Mouse (Mus musculus): Measurements from ENCODE around the gene Sorcs1. TPM values are rescaled to one million over a fixed set of nuclear protein-coding genes. Genes with fewer than 3 reads are reported as not detected.

Sorcs1 gene
- polyA plus RNA-seq, 1 experiment from 2014 or later = 0.38 TPM

DNA sequence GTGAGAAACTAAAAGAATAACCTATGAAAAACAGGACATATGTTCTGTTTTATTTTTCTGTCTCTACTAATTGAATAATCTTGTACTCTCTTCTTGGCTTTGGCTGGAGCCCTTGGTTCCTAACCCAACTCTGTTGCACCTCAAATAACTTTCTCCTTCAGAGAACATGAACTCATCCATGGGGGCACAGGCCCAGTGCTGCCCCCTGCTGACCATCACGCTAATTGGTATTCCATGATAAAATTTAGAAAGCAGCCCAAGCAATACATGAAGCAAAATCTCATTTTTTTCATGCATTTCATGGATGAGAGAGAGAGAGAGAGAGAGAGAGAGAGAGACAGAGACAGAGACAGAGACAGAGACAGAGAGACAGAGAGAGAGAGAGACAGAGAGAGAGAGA is 255.5 kb downstream of the Sorcs1 start:
- 39% methylated on average over 1 of the region's 1 CpGs for WGBS (ENCODE audit: insufficient replicate concordance)
- H3K27ac ChIP-seq (ENCODE audit: low read length) = no peak overlapping the region
- no peaks in the 10 kb centered on the region for H3K27me3 ChIP-seq (ENCODE audit: control insufficient read depth, insufficient read depth, low read depth, low read length)
- H3K9ac ChIP-seq (ENCODE audit: low read depth, low read length) = no peak overlapping the region
- H3K9me3 ChIP-seq (replicated peaks; ENCODE audit: control insufficient read depth, low read length) = no peaks in the 10 kb centered on the region
- ATAC-seq (ENCODE audit: low read depth) = no peak
- no peaks in the 10 kb centered on the region for H3K4me1 ChIP-seq (ENCODE audit: control insufficient read depth, low read depth, low read length)
- H3K36me3 ChIP-seq (ENCODE audit: control insufficient read depth, insufficient read depth) = no peaks in the 10 kb centered on the region
- no peak overlapping the region for H3K4me2 ChIP-seq (ENCODE audit: low read depth, low read length)
- H3K4me3 ChIP-seq (ENCODE audit: low read depth, low read length) = no peak overlapping the region

DNA sequence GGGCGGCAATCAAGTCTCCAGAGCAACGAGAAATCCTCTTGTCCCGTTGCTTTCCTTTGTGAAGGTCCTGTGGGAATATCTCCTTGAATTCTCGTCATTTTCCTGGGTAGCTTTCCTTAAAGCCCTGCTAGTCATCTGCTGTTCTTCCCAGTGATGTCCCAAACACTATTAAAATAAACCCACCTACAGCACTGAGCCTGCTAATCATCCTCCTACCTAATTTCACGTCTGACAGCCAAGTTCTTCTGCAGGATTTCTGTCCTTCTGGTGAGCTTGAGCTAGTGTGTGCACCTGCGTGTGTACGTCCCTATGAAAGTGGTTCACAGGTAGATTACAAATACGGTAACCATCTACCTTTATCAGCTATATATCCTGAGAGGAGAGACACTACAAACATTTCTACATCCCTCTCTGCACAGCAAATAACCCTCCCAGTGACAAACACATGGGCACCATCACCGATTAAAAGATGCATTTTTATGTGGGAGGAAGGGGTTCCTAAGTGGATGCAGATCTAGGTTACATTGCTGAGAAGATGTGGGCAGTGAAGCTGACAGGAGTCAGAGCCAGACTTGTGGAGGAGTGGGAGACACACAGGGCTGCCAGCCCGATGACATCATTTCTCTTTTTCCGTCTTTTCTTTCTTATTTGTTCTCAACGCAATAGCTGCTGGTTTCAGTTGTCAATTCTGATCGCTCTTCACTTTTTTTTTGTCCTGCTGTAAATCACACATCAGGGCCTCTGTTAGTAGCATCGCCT is 259.3 kb downstream of the Sorcs1 start:
- no peak overlapping the region for H3K4me2 ChIP-seq (ENCODE audit: low read depth, low read length)
- no peak for ATAC-seq (ENCODE audit: low read depth)
- 40% methylated on average over 14 of the region's 14 CpGs for WGBS (ENCODE audit: insufficient replicate concordance)
- H3K4me1 ChIP-seq (ENCODE audit: control insufficient read depth, low read depth, low read length) = no peaks in the 10 kb centered on the region
- H3K9ac ChIP-seq (ENCODE audit: low read depth, low read length) = no peak overlapping the region
- no peaks in the 10 kb centered on the region for H3K36me3 ChIP-seq (ENCODE audit: control insufficient read depth, insufficient read depth)
- no peak overlapping the region for H3K27ac ChIP-seq (ENCODE audit: low read length)
- H3K9me3 ChIP-seq (replicated peaks; ENCODE audit: control insufficient read depth, low read length) = no peaks in the 10 kb centered on the region
- H3K4me3 ChIP-seq (ENCODE audit: low read depth, low read length) = no peak overlapping the region
- H3K27me3 ChIP-seq (ENCODE audit: control insufficient read depth, insufficient read depth, low read depth, low read length) = no peaks in the 10 kb centered on the region

DNA sequence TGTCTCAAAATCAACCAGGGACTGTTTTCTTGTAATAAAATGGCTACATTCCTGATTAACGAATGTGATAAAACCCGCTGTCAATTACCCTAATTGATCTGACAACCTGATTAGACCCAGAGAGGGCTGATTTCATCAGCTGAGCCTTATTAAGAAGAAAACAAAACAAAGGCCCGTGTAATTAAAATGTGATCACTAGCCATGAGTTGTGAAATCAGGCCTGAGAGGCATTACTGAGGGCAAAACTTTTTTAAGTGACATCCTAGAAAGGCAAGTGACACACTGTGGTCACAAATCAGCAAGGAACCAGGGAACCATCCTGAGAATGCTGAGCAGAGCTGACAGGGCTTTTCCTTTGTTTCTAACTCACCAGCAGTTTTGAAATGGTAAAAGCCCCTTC is 267.9 kb downstream of the Sorcs1 start:
- ATAC-seq (ENCODE audit: low read depth) = no peak
- Histone ChIP-seq H3K27ac (ENCODE audit: low read length) (no peak overlapping the region), H3K9me3 (replicated peaks; ENCODE audit: control insufficient read depth, low read length) (no peaks in the 10 kb centered on the region), H3K4me1 (ENCODE audit: control insufficient read depth, low read depth, low read length) (no peaks in the 10 kb centered on the region), H3K9ac (ENCODE audit: low read depth, low read length) (no peak overlapping the region), H3K36me3 (ENCODE audit: control insufficient read depth, insufficient read depth) (no peaks in the 10 kb centered on the region), H3K4me2 (ENCODE audit: low read depth, low read length) (no peak overlapping the region), H3K4me3 (ENCODE audit: low read depth, low read length) (no peak overlapping the region), H3K27me3 (ENCODE audit: control insufficient read depth, insufficient read depth, low read depth, low read length) (no peaks in the 10 kb centered on the region)
- 55% methylated on average over 3 of the region's 3 CpGs for WGBS (ENCODE audit: insufficient replicate concordance)

DNA sequence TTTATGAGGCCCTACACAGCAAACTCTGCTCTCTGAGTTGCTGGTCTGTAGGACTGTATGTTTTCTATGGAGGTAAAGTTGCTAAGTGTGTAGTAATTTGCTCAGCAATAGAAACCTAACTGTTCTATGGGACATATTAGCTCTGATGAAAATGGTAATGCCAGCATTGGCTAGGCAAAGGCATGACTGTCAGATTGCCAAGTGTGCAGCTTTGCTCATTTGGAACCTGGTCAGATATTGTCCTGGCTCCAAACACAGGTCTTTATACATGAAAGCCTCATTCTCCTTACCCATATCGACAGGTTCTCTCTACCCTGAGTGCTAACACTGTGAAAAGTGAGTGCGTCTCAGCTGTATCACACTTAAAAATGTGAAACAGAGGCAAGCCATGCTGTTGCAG is 280.1 kb downstream of the Sorcs1 start:
- Histone ChIP-seq H3K4me2 (ENCODE audit: low read depth, low read length) (no peak overlapping the region), H3K27me3 (ENCODE audit: control insufficient read depth, insufficient read depth, low read depth, low read length) (no peaks in the 10 kb centered on the region), H3K36me3 (ENCODE audit: control insufficient read depth, insufficient read depth) (no peaks in the 10 kb centered on the region), H3K9me3 (replicated peaks; ENCODE audit: control insufficient read depth, low read length) (no peaks in the 10 kb centered on the region), H3K27ac (ENCODE audit: low read length) (no peak overlapping the region), H3K9ac (ENCODE audit: low read depth, low read length) (no peak overlapping the region), H3K4me1 (ENCODE audit: control insufficient read depth, low read depth, low read length) (no peaks in the 10 kb centered on the region), H3K4me3 (ENCODE audit: low read depth, low read length) (no peak overlapping the region)
- ATAC-seq (ENCODE audit: low read depth) = no peak
- WGBS (ENCODE audit: insufficient replicate concordance) = 67% methylated on average over 2 of the region's 2 CpGs

DNA sequence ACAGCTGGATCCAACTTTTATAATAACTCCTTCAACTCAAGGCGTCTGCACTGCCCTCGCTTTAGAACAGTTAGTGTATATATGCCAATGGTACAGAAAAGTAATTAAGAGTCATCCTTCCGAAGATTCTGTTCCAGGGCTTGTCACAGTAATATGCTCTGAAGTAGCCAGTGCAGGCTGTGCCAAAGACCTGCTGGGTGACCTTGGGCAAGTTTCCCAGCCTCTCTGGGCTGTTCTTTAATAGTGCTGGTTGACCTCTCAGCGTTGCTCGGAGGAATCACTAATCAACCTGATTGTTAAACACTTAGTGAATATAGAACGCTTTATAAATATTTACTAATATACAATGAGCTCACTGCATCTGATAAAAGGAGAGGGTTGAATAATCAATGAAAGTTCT is 282.7 kb downstream of the Sorcs1 start:
- H3K36me3 ChIP-seq (ENCODE audit: control insufficient read depth, insufficient read depth) = no peaks in the 10 kb centered on the region
- H3K9me3 ChIP-seq (replicated peaks; ENCODE audit: control insufficient read depth, low read length) = no peaks in the 10 kb centered on the region
- no peak overlapping the region for H3K9ac ChIP-seq (ENCODE audit: low read depth, low read length)
- no peak overlapping the region for H3K27ac ChIP-seq (ENCODE audit: low read length)
- no peak overlapping the region for H3K4me2 ChIP-seq (ENCODE audit: low read depth, low read length)
- H3K27me3 ChIP-seq (ENCODE audit: control insufficient read depth, insufficient read depth, low read depth, low read length) = no peaks in the 10 kb centered on the region
- 64% methylated on average over 6 of the region's 6 CpGs for WGBS (ENCODE audit: insufficient replicate concordance)
- H3K4me1 ChIP-seq (ENCODE audit: control insufficient read depth, low read depth, low read length) = no peaks in the 10 kb centered on the region
- H3K4me3 ChIP-seq (ENCODE audit: low read depth, low read length) = no peak overlapping the region
- no peak for ATAC-seq (ENCODE audit: low read depth)

DNA sequence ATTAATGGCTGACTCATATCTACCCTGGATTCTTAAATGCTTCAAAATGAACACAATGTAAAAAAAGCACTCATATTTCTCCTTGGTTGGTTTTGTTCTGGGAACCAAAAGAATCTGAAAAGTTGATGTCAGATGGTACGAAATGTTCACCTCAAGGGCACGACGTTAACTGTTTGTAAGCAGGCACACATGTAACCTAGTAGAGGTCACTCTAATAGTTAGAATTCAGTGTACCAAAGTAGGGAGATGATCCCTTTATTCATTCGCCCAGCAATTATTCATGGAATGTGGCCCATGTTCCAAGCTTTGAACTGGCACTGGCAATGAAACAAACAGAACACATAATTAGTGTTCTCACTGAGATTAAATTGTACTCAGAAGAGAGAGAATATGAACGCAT is 284.3 kb downstream of the Sorcs1 start:
- Histone ChIP-seq H3K4me1 (ENCODE audit: control insufficient read depth, low read depth, low read length) (no peaks in the 10 kb centered on the region), H3K4me3 (ENCODE audit: low read depth, low read length) (no peak overlapping the region), H3K27ac (ENCODE audit: low read length) (no peak overlapping the region), H3K9me3 (replicated peaks; ENCODE audit: control insufficient read depth, low read length) (no peaks in the 10 kb centered on the region), H3K4me2 (ENCODE audit: low read depth, low read length) (no peak overlapping the region), H3K9ac (ENCODE audit: low read depth, low read length) (no peak overlapping the region), H3K27me3 (ENCODE audit: control insufficient read depth, insufficient read depth, low read depth, low read length) (no peaks in the 10 kb centered on the region), H3K36me3 (ENCODE audit: control insufficient read depth, insufficient read depth) (no peaks in the 10 kb centered on the region)
- no peak for ATAC-seq (ENCODE audit: low read depth)
- WGBS (ENCODE audit: insufficient replicate concordance) = 66% methylated on average over 5 of the region's 5 CpGs

DNA sequence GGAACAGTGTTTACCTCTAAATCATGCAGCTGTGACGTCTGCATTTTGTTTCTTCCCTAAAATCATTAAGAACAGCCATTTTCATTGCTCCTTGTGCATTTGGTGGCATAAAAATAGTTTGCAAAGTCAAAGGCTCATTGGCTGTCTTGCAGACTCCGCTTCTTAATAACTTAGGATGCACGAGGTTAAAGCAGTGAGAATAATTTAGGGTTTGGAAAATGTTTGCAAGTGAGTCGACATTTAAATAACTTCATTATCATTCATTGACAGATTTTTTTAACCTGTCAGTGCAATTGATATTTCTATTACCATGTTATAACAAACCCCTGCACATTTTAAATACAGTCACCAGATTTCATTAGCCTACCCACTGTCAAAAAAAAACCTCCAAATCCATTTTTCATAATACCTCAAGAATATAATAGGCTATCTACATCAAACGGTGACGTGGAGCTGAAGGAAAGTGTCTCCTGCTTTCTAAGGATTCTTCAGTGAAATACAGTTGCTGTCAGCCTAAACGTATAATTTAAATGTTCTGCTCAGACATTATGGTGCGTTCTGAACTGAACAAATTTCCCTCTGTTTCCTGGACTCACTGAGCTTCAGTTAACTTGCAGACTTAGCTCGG is 288.4 kb downstream of the Sorcs1 start:
- WGBS (ENCODE audit: insufficient replicate concordance) = 57% methylated on average over 9 of the region's 9 CpGs
- H3K4me1 ChIP-seq (ENCODE audit: control insufficient read depth, low read depth, low read length) = no peaks in the 10 kb centered on the region
- no peaks in the 10 kb centered on the region for H3K9me3 ChIP-seq (replicated peaks; ENCODE audit: control insufficient read depth, low read length)
- H3K9ac ChIP-seq (ENCODE audit: low read depth, low read length) = no peak overlapping the region
- no peak overlapping the region for H3K27ac ChIP-seq (ENCODE audit: low read length)
- H3K27me3 ChIP-seq (ENCODE audit: control insufficient read depth, insufficient read depth, low read depth, low read length) = no peaks in the 10 kb centered on the region
- no peak overlapping the region for H3K4me3 ChIP-seq (ENCODE audit: low read depth, low read length)
- H3K36me3 ChIP-seq (ENCODE audit: control insufficient read depth, insufficient read depth) = no peaks in the 10 kb centered on the region
- H3K4me2 ChIP-seq (ENCODE audit: low read depth, low read length) = no peak overlapping the region
- ATAC-seq (ENCODE audit: low read depth) = no peak

DNA sequence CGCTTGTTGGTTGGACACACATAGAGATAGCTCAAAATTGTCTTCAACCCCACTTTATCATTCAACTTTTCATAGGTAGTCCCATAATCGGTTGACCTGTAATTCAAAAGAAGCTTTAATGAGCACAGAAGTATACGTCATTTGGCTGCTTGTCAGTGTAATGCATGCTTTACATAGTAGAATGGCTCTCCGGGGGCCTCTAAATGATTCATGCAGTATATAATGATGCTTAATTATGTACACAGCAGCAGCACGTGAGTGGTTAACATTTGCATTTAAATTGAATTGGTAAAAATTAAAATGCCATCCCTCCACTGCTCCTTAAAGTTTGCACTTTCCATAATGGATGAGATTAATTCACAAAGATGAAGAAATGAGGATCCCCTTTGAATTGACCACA is 299.5 kb downstream of the Sorcs1 start:
- Histone ChIP-seq H3K4me2 (ENCODE audit: low read depth, low read length) (no peak overlapping the region), H3K9ac (ENCODE audit: low read depth, low read length) (no peak overlapping the region), H3K36me3 (ENCODE audit: control insufficient read depth, insufficient read depth) (no peaks in the 10 kb centered on the region), H3K4me1 (ENCODE audit: control insufficient read depth, low read depth, low read length) (no peaks in the 10 kb centered on the region), H3K9me3 (replicated peaks; ENCODE audit: control insufficient read depth, low read length) (no peaks in the 10 kb centered on the region), H3K27me3 (ENCODE audit: control insufficient read depth, insufficient read depth, low read depth, low read length) (no peaks in the 10 kb centered on the region), H3K4me3 (ENCODE audit: low read depth, low read length) (no peak overlapping the region), H3K27ac (ENCODE audit: low read length) (no peak overlapping the region)
- 73% methylated on average over 5 of the region's 5 CpGs for WGBS (ENCODE audit: insufficient replicate concordance)
- ATAC-seq (ENCODE audit: low read depth) = no peak

DNA sequence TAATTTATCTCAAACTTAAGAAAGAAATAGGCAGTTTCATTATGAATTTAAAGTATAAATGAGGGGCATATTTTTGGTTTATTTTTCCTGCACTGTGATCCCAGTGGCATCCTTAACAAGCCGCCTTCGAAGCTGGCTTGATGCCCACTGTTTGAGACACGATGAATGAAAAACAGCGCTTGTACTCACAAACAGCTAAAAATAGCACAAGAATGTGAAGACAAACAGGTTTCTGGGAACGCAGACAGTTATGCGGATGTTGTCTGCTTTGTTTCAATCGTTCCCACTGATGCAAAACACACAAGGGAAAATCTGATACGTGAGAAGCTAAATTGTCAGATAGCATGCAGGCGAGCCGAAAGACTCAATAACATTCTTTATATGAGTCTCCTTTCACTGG is 303.7 kb downstream of the Sorcs1 start:
- no peak overlapping the region for H3K4me2 ChIP-seq (ENCODE audit: low read depth, low read length)
- H3K36me3 ChIP-seq (ENCODE audit: control insufficient read depth, insufficient read depth) = no peaks in the 10 kb centered on the region
- no peaks in the 10 kb centered on the region for H3K9me3 ChIP-seq (replicated peaks; ENCODE audit: control insufficient read depth, low read length)
- no peaks in the 10 kb centered on the region for H3K27me3 ChIP-seq (ENCODE audit: control insufficient read depth, insufficient read depth, low read depth, low read length)
- ATAC-seq (ENCODE audit: low read depth) = no peak
- H3K9ac ChIP-seq (ENCODE audit: low read depth, low read length) = no peak overlapping the region
- 69% methylated on average over 10 of the region's 10 CpGs for WGBS (ENCODE audit: insufficient replicate concordance)
- no peak overlapping the region for H3K27ac ChIP-seq (ENCODE audit: low read length)
- H3K4me3 ChIP-seq (ENCODE audit: low read depth, low read length) = no peak overlapping the region
- H3K4me1 ChIP-seq (ENCODE audit: control insufficient read depth, low read depth, low read length) = no peaks in the 10 kb centered on the region

Measured in liver, embryonic 16.5 days (tissue).